Mouse (Mus musculus): ENCODE measurements around the gene Xylb. TPM values are rescaled to one million over a fixed set of nuclear protein-coding genes. Genes with fewer than 3 reads are reported as not detected.

Gene Xylb
- polyA plus RNA-seq, 2 experiments = 5.2 to 8.9 TPM

DNA sequence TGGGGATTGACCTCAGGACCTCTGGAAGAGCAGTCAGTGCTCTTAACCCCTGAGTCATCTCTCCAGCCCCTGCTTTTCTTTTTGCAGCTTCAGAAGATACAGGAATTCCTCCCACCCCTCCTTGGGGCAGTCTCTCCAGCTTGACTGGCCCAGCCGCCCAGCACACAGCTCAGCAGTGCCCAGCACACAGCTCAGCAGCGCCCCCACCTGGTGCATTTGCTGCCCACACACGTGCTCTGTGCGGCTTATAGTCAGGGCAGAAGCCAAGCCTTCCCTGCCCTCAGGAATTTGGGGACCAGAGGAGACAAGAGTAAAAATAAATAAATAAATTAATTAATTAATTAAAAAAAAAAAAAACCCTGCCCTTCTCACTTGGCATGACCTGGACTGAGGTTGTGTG lies 5.1 kb upstream of the Xylb start:
- ATAC-seq (ENCODE audit: low FRiP score, low read depth) = peak; percentile 69; the same call in 1 of the 2 replicates
- Histone ChIP-seq H3K9me3 (ENCODE audit: control insufficient read depth, low read length) (no peaks in the 10 kb centered on the region), H3K27ac (replicated peaks; ENCODE audit: low read depth, low read length) (no peak overlapping the region), H3K4me3 (replicated peaks; ENCODE audit: low read length) (no peak overlapping the region), H3K9ac (ENCODE audit: low read depth, low read length, severe bottlenecking) (no peak overlapping the region), H3K4me2 (replicated peaks; ENCODE audit: low read depth, low read length, severe bottlenecking) (no peak overlapping the region), H3K36me3 (ENCODE audit: control insufficient read depth, insufficient read depth, low read length) (peaks cover 35% of the 10 kb centered on the region), H3K4me1 (ENCODE audit: control insufficient read depth, insufficient read depth, low read length) (no peaks in the 10 kb centered on the region), H3K27me3 (ENCODE audit: control insufficient read depth, insufficient read depth, low read length) (no peaks in the 10 kb centered on the region)
- 33% methylated on average over 4 of the region's 4 CpGs for WGBS
- TF ChIP-seq POLR2A (IDR thresholded peaks at IDR 0.05; ENCODE audit: borderline replicate concordance, extremely low read depth, insufficient read depth, insufficient read length) = no peak
- peak; percentile 53 for DNase-seq (ENCODE audit: low spot score)

DNA sequence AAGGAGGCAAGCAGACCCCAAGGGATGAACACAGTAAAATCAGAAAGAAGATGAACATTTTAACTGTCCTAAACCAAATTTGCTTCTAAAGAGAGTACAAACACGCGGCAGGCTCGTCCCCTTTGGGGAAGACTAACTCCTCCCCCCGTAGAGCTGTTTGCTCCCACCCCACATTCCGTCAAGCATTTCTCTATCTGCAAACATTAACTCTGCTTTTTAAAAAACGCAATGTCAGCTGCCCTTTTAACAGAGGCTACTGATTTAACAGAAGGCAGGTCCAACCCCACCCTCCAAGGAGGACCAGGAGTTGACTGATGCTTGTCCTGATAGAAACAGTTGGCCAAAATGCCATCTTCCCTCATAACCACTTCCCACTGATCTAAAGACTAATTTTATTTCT lies 3.3 kb upstream of the Xylb start:
- H3K9ac ChIP-seq (ENCODE audit: low read depth, low read length, severe bottlenecking) = no peak overlapping the region
- ATAC-seq (ENCODE audit: low FRiP score, low read depth) = no peak
- no peak overlapping the region for H3K4me2 ChIP-seq (replicated peaks; ENCODE audit: low read depth, low read length, severe bottlenecking)
- WGBS = 79% methylated on average over 6 of the region's 6 CpGs
- no peaks in the 10 kb centered on the region for H3K9me3 ChIP-seq (ENCODE audit: control insufficient read depth, low read length)
- TF ChIP-seq POLR2A (IDR thresholded peaks at IDR 0.05; ENCODE audit: borderline replicate concordance, extremely low read depth, insufficient read depth, insufficient read length) = no peak
- no peaks in the 10 kb centered on the region for H3K27me3 ChIP-seq (ENCODE audit: control insufficient read depth, insufficient read depth, low read length)
- H3K27ac ChIP-seq (replicated peaks; ENCODE audit: low read depth, low read length) = no peak overlapping the region
- no peak overlapping the region for H3K4me3 ChIP-seq (replicated peaks; ENCODE audit: low read length)
- H3K36me3 ChIP-seq (ENCODE audit: control insufficient read depth, insufficient read depth, low read length) = peaks cover 19% of the 10 kb centered on the region
- peaks cover 4% of the 10 kb centered on the region for H3K4me1 ChIP-seq (ENCODE audit: control insufficient read depth, insufficient read depth, low read length)
- no peak for DNase-seq (ENCODE audit: low spot score)

- 80% methylated on average over 6 of the region's 6 CpGs for WGBS
- H3K4me2 ChIP-seq (replicated peaks; ENCODE audit: low read depth, low read length, severe bottlenecking) = no peak overlapping the region
- no peak overlapping the region for H3K9ac ChIP-seq (ENCODE audit: low read depth, low read length, severe bottlenecking)
Measured at GRCm38 (mm10) chr9:119355943-119356342, 1.2 kb upstream of the Xylb start.

GRCm38 (mm10) chr9:119358058-119358429 lies 863 bp downstream of the Xylb start:
- H3K36me3 ChIP-seq (ENCODE audit: control insufficient read depth, insufficient read depth, low read length) = no peaks in the 10 kb centered on the region; the same call in 1 of the 2 replicates
- TF ChIP-seq POLR2A (IDR thresholded peaks at IDR 0.05; ENCODE audit: borderline replicate concordance, extremely low read depth, insufficient read depth, insufficient read length) = no peak
- peaks cover 4% of the 10 kb centered on the region for H3K4me1 ChIP-seq (ENCODE audit: control insufficient read depth, insufficient read depth, low read length)
- 44% methylated on average over 9 of the region's 9 CpGs for WGBS
- DNase-seq (ENCODE audit: low spot score) = no peak
- H3K9ac ChIP-seq (ENCODE audit: low read depth, low read length, severe bottlenecking) = peak overlapping the region; percentile 73
- no peak overlapping the region for H3K27ac ChIP-seq (replicated peaks; ENCODE audit: low read depth, low read length)
- H3K27me3 ChIP-seq (ENCODE audit: control insufficient read depth, insufficient read depth, low read length) = no peaks in the 10 kb centered on the region
- peak overlapping the region; percentile 65 for H3K4me3 ChIP-seq (replicated peaks; ENCODE audit: low read length)
- peak overlapping the region; percentile 81 for H3K4me2 ChIP-seq (replicated peaks; ENCODE audit: low read depth, low read length, severe bottlenecking)
- H3K9me3 ChIP-seq (ENCODE audit: control insufficient read depth, low read length) = no peaks in the 10 kb centered on the region
- ATAC-seq (ENCODE audit: low FRiP score, low read depth) = no peak

More at GRCm38 (mm10) chr9:119355943-119356342, 1.2 kb upstream of the Xylb start:
- peaks cover 9% of the 10 kb centered on the region for H3K36me3 ChIP-seq (ENCODE audit: control insufficient read depth, insufficient read depth, low read length)
- ATAC-seq (ENCODE audit: low FRiP score, low read depth) = no peak
- no peak for TF ChIP-seq POLR2A (IDR thresholded peaks at IDR 0.05; ENCODE audit: borderline replicate concordance, extremely low read depth, insufficient read depth, insufficient read length)
- no peak overlapping the region for H3K4me3 ChIP-seq (replicated peaks; ENCODE audit: low read length)
- H3K27me3 ChIP-seq (ENCODE audit: control insufficient read depth, insufficient read depth, low read length) = no peaks in the 10 kb centered on the region
- no peak for DNase-seq (ENCODE audit: low spot score)
- H3K27ac ChIP-seq (replicated peaks; ENCODE audit: low read depth, low read length) = no peak overlapping the region
- peaks cover 4% of the 10 kb centered on the region for H3K4me1 ChIP-seq (ENCODE audit: control insufficient read depth, insufficient read depth, low read length)
- no peaks in the 10 kb centered on the region for H3K9me3 ChIP-seq (ENCODE audit: control insufficient read depth, low read length)

DNA sequence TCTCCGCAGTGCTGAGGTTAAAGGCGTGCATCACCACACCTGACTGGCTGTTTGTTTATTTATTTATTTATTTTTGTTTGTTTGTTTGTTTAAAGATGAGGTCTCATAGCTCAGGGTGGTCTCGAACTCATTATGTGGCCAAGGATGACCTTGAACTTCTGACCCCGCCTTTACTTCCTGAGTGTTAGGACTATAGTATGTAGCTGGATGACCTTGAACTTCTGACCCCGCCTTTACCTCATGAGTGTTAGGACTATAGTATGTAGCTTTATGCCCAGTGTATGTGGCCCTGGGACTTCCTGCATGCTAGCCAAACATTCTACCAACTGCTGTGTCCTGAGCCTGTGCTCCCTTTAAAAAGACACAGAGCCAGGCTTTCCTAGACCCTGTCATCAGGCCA lies 4.2 kb downstream of the Xylb start:
- ATAC-seq (ENCODE audit: low FRiP score, low read depth) = no peak
- TF ChIP-seq POLR2A (IDR thresholded peaks at IDR 0.05; ENCODE audit: borderline replicate concordance, extremely low read depth, insufficient read depth, insufficient read length) = no peak
- no peak for DNase-seq (ENCODE audit: low spot score)
- no peaks in the 10 kb centered on the region for H3K27me3 ChIP-seq (ENCODE audit: control insufficient read depth, insufficient read depth, low read length)
- H3K36me3 ChIP-seq (ENCODE audit: control insufficient read depth, insufficient read depth, low read length) = peaks cover 8% of the 10 kb centered on the region; the same call in 1 of the 2 replicates
- no peaks in the 10 kb centered on the region for H3K9me3 ChIP-seq (ENCODE audit: control insufficient read depth, low read length)
- no peak overlapping the region for H3K27ac ChIP-seq (replicated peaks; ENCODE audit: low read depth, low read length)
- H3K4me1 ChIP-seq (ENCODE audit: control insufficient read depth, insufficient read depth, low read length) = peaks cover 4% of the 10 kb centered on the region
- 91% methylated on average over 5 of the region's 5 CpGs for WGBS
- H3K4me3 ChIP-seq (replicated peaks; ENCODE audit: low read length) = no peak overlapping the region
- H3K9ac ChIP-seq (ENCODE audit: low read depth, low read length, severe bottlenecking) = no peak overlapping the region
- H3K4me2 ChIP-seq (replicated peaks; ENCODE audit: low read depth, low read length, severe bottlenecking) = no peak overlapping the region

DNA sequence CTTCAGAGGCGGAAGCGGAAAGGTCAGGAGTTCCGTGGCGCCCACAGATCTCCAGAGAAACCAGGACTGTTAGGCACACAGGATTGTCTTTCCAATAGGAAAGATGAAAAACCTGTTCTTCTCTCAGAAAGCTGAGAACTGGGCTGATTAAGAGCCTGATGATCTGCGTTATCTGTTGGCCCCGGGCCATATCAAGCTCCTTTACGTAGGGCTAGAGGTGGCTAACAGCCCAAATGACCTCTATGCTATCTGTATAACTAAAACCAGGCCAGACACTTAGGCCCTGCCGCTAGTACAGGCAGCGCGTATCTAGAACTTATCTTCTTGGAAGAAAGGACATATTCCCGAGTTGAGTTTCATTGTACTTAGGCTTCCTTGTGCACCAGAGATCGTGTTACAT lies 6.0 kb downstream of the Xylb start:
- DNase-seq (ENCODE audit: low spot score) (no peak), ATAC-seq (ENCODE audit: low FRiP score, low read depth) (no peak)
- WGBS = 81% methylated on average over 12 of the region's 12 CpGs
- no peaks in the 10 kb centered on the region for H3K4me1 ChIP-seq (ENCODE audit: control insufficient read depth, insufficient read depth, low read length)
- no peaks in the 10 kb centered on the region for H3K27me3 ChIP-seq (ENCODE audit: control insufficient read depth, insufficient read depth, low read length)
- H3K4me3 ChIP-seq (replicated peaks; ENCODE audit: low read length) = no peak overlapping the region
- no peaks in the 10 kb centered on the region for H3K9me3 ChIP-seq (ENCODE audit: control insufficient read depth, low read length)
- H3K36me3 ChIP-seq (ENCODE audit: control insufficient read depth, insufficient read depth, low read length) = peaks cover 11% of the 10 kb centered on the region; the same call in 1 of the 2 replicates
- TF ChIP-seq POLR2A (IDR thresholded peaks at IDR 0.05; ENCODE audit: borderline replicate concordance, extremely low read depth, insufficient read depth, insufficient read length) = no peak
- H3K4me2 ChIP-seq (replicated peaks; ENCODE audit: low read depth, low read length, severe bottlenecking) = no peak overlapping the region
- no peak overlapping the region for H3K9ac ChIP-seq (ENCODE audit: low read depth, low read length, severe bottlenecking)
- H3K27ac ChIP-seq (replicated peaks; ENCODE audit: low read depth, low read length) = no peak overlapping the region

Data from limb, embryonic 14.5 days (tissue).